In genomic region chr10:25411836-25412373, GRCm38 (mm10) we compare ENCODE assay signal across 15 mouse cellular contexts. TPM values are rescaled to one million over a fixed set of nuclear protein-coding genes. Genes with fewer than 3 reads are reported as not detected.
A peak's percentile ranks its signal among the peaks of the same experiment; 100 is the strongest.
DNase-seq lines count a peak whose midpoint lies in the region; ATAC-seq and TF ChIP-seq lines count a peak whose summit lies in the region.
"Had no signal": no experiment of that assay in that cellular context is flagged by ENCODE, and none has a peak within 500 bp of the region (broad histone marks: within the 10 kb centered on the region; RNA-seq: fewer than 3 reads in every experiment).

No protein-coding gene starts in this region.

- H3K9ac ChIP-seq in heart, postnatal 0 days (replicated peaks; ENCODE audit: low read depth, low read length) = no peak overlapping the region
- H3K9ac ChIP-seq in lung, embryonic 14.5 days = no peak overlapping the region
- H3K9ac ChIP-seq in embryonic facial prominence, embryonic 15.5 days = no peak overlapping the region
- H3K9ac ChIP-seq: forebrain, postnatal 0 days; hindbrain, embryonic 13.5 days; intestine, embryonic 15.5 days; liver, embryonic 12.5 days; midbrain, embryonic 12.5 days had no signal

- ATAC-seq in heart, postnatal 0 days (ENCODE audit: insufficient read depth, low read depth) = no peak
- no peak; the same call in 1 of the 2 replicates for ATAC-seq in lung, embryonic 14.5 days (ENCODE audit: insufficient read depth)
- no peak for ATAC-seq in embryonic facial prominence, embryonic 15.5 days (ENCODE audit: insufficient number of reproducible peaks, low FRiP score, low TSS enrichment, low read depth)
- ATAC-seq: forebrain, postnatal 0 days; intestine, embryonic 15.5 days; liver, embryonic 12.5 days had no signal

- TF ChIP-seq EP300 in heart, postnatal 0 days (IDR thresholded peaks at IDR 0.05; ENCODE audit: low read depth) = no peak

- H3K4me2 ChIP-seq in heart, postnatal 0 days (ENCODE audit: low read depth, low read length) = no peak overlapping the region
- H3K4me2 ChIP-seq in lung, embryonic 14.5 days = no peak overlapping the region
- no peak overlapping the region for H3K4me2 ChIP-seq in embryonic facial prominence, embryonic 15.5 days (replicated peaks)
- H3K4me2 ChIP-seq: hindbrain, embryonic 13.5 days; intestine, embryonic 15.5 days; liver, embryonic 12.5 days; midbrain, embryonic 12.5 days had no signal

- H3K4me3 ChIP-seq in heart, postnatal 0 days (ENCODE audit: low read depth, low read length) = no peak overlapping the region
- H3K4me3 ChIP-seq in lung, embryonic 14.5 days (ENCODE audit: low read depth, low read length) = no peak overlapping the region
- H3K4me3 ChIP-seq in embryonic facial prominence, embryonic 15.5 days (replicated peaks) = no peak overlapping the region
- H3K4me3 ChIP-seq: hindbrain, embryonic 13.5 days; intestine, embryonic 15.5 days; liver, embryonic 12.5 days; midbrain, embryonic 12.5 days had no signal

- 0 out of 2 replicates have a peak overlapping the region, but pooled peaks have one; percentile 25 for H3K27ac ChIP-seq in heart, postnatal 0 days (ENCODE audit: low read depth)
- H3K27ac ChIP-seq in lung, embryonic 14.5 days (ENCODE audit: low read depth) = peak overlapping the region; percentile 40; the same call in 1 of the 2 replicates
- H3K27ac ChIP-seq in embryonic facial prominence, embryonic 15.5 days (replicated peaks) = 0 out of 2 replicates have a peak overlapping the region, but pooled peaks have one; percentile 19
- H3K27ac ChIP-seq: hindbrain, embryonic 13.5 days; intestine, embryonic 15.5 days; liver, embryonic 12.5 days; midbrain, embryonic 12.5 days; stomach, postnatal 0 days had no signal

- 62% methylated on average over 6 of the region's 6 CpGs for WGBS in heart, postnatal 0 days
- 42% methylated on average over 6 of the region's 6 CpGs for WGBS in lung, embryonic 14.5 days
- WGBS in embryonic facial prominence, embryonic 15.5 days = 46% methylated on average over 6 of the region's 6 CpGs

- TF ChIP-seq CTCF in heart, postnatal 0 days (IDR thresholded peaks at IDR 0.05; ENCODE audit: low read depth) = no peak
- TF ChIP-seq CTCF in lung, embryonic 14.5 days (IDR thresholded peaks at IDR 0.05; ENCODE audit: low read depth) = no peak

- peaks cover 9% of the 10 kb centered on the region; the same call in 1 of the 2 replicates for H3K4me1 ChIP-seq in heart, postnatal 0 days (ENCODE audit: control insufficient read depth, insufficient read depth)
- 0 out of 2 replicates have a peak, but pooled peaks cover 3% of the 10 kb centered on the region for H3K4me1 ChIP-seq in lung, embryonic 14.5 days (ENCODE audit: insufficient read depth)
- H3K4me1 ChIP-seq in embryonic facial prominence, embryonic 15.5 days = no peaks in the 10 kb centered on the region
- H3K4me1 ChIP-seq: hindbrain, embryonic 13.5 days; intestine, embryonic 15.5 days; midbrain, embryonic 12.5 days had no signal

- no peaks in the 10 kb centered on the region for H3K9me3 ChIP-seq in heart, postnatal 0 days (replicated peaks; ENCODE audit: control insufficient read depth, low read length)
- H3K9me3 ChIP-seq in lung, embryonic 14.5 days (ENCODE audit: low read depth, low read length) = no peaks in the 10 kb centered on the region
- H3K9me3 ChIP-seq in embryonic facial prominence, embryonic 15.5 days (replicated peaks) = no peaks in the 10 kb centered on the region
- H3K9me3 ChIP-seq: hindbrain, embryonic 13.5 days; intestine, embryonic 15.5 days; liver, embryonic 12.5 days; midbrain, embryonic 12.5 days had no signal

- no peak for DNase-seq in heart, postnatal 0 days (ENCODE audit: low spot score)
- no peak for DNase-seq in heart, postnatal 4 days
- peak; percentile 61 for DNase-seq in lung, embryonic 14.5 days
- no peak for DNase-seq in lung, adult 18-20 months
- peak; percentile 36 for DNase-seq in R1 (ENCODE audit: low read depth, low spot score)
- no peak for DNase-seq in embryo, embryonic 11 days
- DNase-seq: cerebellum, adult 11 months; cerebellum, postnatal 25 days; forebrain, postnatal 0 days had no signal

- H3K27me3 ChIP-seq in heart, postnatal 0 days (ENCODE audit: control insufficient read depth, insufficient read depth, low read length) = no peaks in the 10 kb centered on the region
- H3K27me3 ChIP-seq in lung, embryonic 14.5 days (ENCODE audit: insufficient read depth, low read length) = no peaks in the 10 kb centered on the region
- no peaks in the 10 kb centered on the region for H3K27me3 ChIP-seq in embryonic facial prominence, embryonic 15.5 days
- H3K27me3 ChIP-seq: hindbrain, embryonic 13.5 days; intestine, embryonic 15.5 days; liver, embryonic 12.5 days; midbrain, embryonic 12.5 days had no signal

- H3K36me3 ChIP-seq in heart, postnatal 0 days (replicated peaks; ENCODE audit: control insufficient read depth, insufficient read depth, low read length) = no peaks in the 10 kb centered on the region
- H3K36me3 ChIP-seq in lung, embryonic 14.5 days (ENCODE audit: insufficient read depth) = no peaks in the 10 kb centered on the region
- H3K36me3 ChIP-seq in embryonic facial prominence, embryonic 15.5 days = no peaks in the 10 kb centered on the region
- H3K36me3 ChIP-seq: hindbrain, embryonic 13.5 days; intestine, embryonic 15.5 days; liver, embryonic 12.5 days; midbrain, embryonic 12.5 days had no signal

RNA-seq across cellular contexts. Expression of gene Epb41l2, which starts 52.3 kb away (rescaled TPM):
- 34.6 and 50.1 TPM in 2 replicates for total RNA-seq in heart, postnatal 0 days (2014; rRNA removed; ENCODE audit: low replicate concordance)
- 21.6 and 25.5 TPM in 2 replicates for polyA plus RNA-seq in heart, postnatal 0 days (2015; fragmentation: Nextera tagmentation; extraction: Ambion mirVana)
- total RNA-seq in heart, postnatal 4 days (2021) = 10 to 100 TPM; 90.5 to 91.5 TPM
- 104 and 105 TPM in 2 replicates for polyA plus RNA-seq in lung, embryonic 14.5 days (2014; fragmentation: Nextera tagmentation; extraction: Ambion mirVana)
- 78.9 and 79.8 TPM in 2 replicates for polyA plus RNA-seq in embryonic facial prominence, embryonic 15.5 days (2015; fragmentation: Nextera tagmentation; extraction: Ambion mirVana)

Comparison
In these comparisons a context has a peak if more than half of its experiments do, and no peak if none do; other contexts are left out.
1. DNase-seq: peak in lung, embryonic 14.5 days (single experiment) and R1 (single experiment); none in heart, postnatal 0 days (single experiment), heart, postnatal 4 days (single experiment), lung, adult 18-20 months (0 of 2) and embryo, embryonic 11 days (single experiment).
2. Peak in every context shown above with its lines, with median percentiles within 50 percentile points of each other: H3K27ac ChIP-seq.